Mouse (Mus musculus) erythroblast, embryonic 14.5 days (primary cell): ENCODE results near the gene Nfib.

Experiments
- GATA1 ChIP-seq: IDR thresholded peaks from 2 replicates; pipeline ENCODE4 v1.6.1; 2012; ENCODE audit warnings: low read length, inconsistent platforms, mixed read lengths
- TAL1 ChIP-seq: IDR thresholded peaks from 3 replicates; pipeline ENCODE4 v1.6.1; 2012; ENCODE audit warnings: low read length, inconsistent platforms, mixed read lengths

- TF ChIP-seq TAL1: no peak
- no peak for TF ChIP-seq GATA1
These were observed 389.4 kb downstream of the Nfib start for GRCm38 (mm10) chr4:82316168-82316567.
